Mouse (Mus musculus): ENCODE data around the gene Zfp663. TPM values are rescaled to one million over a fixed set of nuclear protein-coding genes. Genes with fewer than 3 reads are reported as not detected.
A peak's percentile ranks its signal among the peaks of the same experiment; 100 is the strongest.

The Zfp663 gene
- polyA plus RNA-seq (2012; rRNA removed): not detected in 2 replicates

- no peak for DNase-seq
- H3K27me3 ChIP-seq (ENCODE audit: control insufficient read depth, insufficient read depth, low read length): peaks cover 1% of the 10 kb centered on the region; the same call in 1 of the 2 replicates
- WGBS: 2% methylated on average over 27 of the region's 27 CpGs
- H3K4me1 ChIP-seq (ENCODE audit: control insufficient read depth, insufficient read depth, low read length): peaks cover 8% of the 10 kb centered on the region
- H3K27ac ChIP-seq (ENCODE audit: insufficient read depth, low read length): no peak within 1 kb of the TSS
- no peak within 1 kb of the TSS for H3K4me3 ChIP-seq (replicated peaks; ENCODE audit: insufficient read depth, low read depth, low read length)
- TF ChIP-seq CTCF (IDR thresholded peaks at IDR 0.05; ENCODE audit: borderline replicate concordance, insufficient read depth, low read depth, low read length) (no peak), POLR2A (IDR thresholded peaks at IDR 0.05; ENCODE audit: borderline replicate concordance, insufficient read depth, low read length) (no peak)
Measured at GRCm38 (mm10) chr2:165368496-165368895, at the start of gene Zfp663. Zfp663 (minus strand) TSS chr2:165368729.

- H3K4me1 ChIP-seq (ENCODE audit: control insufficient read depth, insufficient read depth, low read length): peaks cover 17% of the 10 kb centered on the region
- 44% methylated on average over 7 of the region's 7 CpGs for WGBS
- H3K27me3 ChIP-seq (ENCODE audit: control insufficient read depth, insufficient read depth, low read length): no peaks in the 10 kb centered on the region
- peak; percentile 61 to 63 for DNase-seq
- H3K27ac ChIP-seq (ENCODE audit: insufficient read depth, low read length): no peak overlapping the region
- TF ChIP-seq CTCF (IDR thresholded peaks at IDR 0.05; ENCODE audit: borderline replicate concordance, insufficient read depth, low read depth, low read length): no peak
- TF ChIP-seq POLR2A (IDR thresholded peaks at IDR 0.05; ENCODE audit: borderline replicate concordance, insufficient read depth, low read length): no peak
- H3K4me3 ChIP-seq (replicated peaks; ENCODE audit: insufficient read depth, low read depth, low read length): no peak overlapping the region
Measured at GRCm38 (mm10) chr2:165417291-165417690, 48.8 kb upstream of the Zfp663 start.

- Histone ChIP-seq H3K4me3 (replicated peaks; ENCODE audit: insufficient read depth, low read depth, low read length) (no peak overlapping the region), H3K4me1 (ENCODE audit: control insufficient read depth, insufficient read depth, low read length) (peaks cover 17% of the 10 kb centered on the region), H3K27me3 (ENCODE audit: control insufficient read depth, insufficient read depth, low read length) (no peaks in the 10 kb centered on the region), H3K27ac (ENCODE audit: insufficient read depth, low read length) (no peak overlapping the region)
- DNase-seq: no peak
- TF ChIP-seq POLR2A (IDR thresholded peaks at IDR 0.05; ENCODE audit: borderline replicate concordance, insufficient read depth, low read length) (no peak), CTCF (IDR thresholded peaks at IDR 0.05; ENCODE audit: borderline replicate concordance, insufficient read depth, low read depth, low read length) (no peak)
- 95% methylated on average over 6 of the region's 6 CpGs for WGBS
Measured at GRCm38 (mm10) chr2:165415795-165416194, 47.3 kb upstream of the Zfp663 start.

GRCm38 (mm10) chr2:165415141-165415721, 46.7 kb upstream of the Zfp663 start:
- no peak for DNase-seq
- peaks cover 15% of the 10 kb centered on the region for H3K4me1 ChIP-seq (ENCODE audit: control insufficient read depth, insufficient read depth, low read length)
- H3K27ac ChIP-seq (ENCODE audit: insufficient read depth, low read length): no peak overlapping the region
- TF ChIP-seq POLR2A (IDR thresholded peaks at IDR 0.05; ENCODE audit: borderline replicate concordance, insufficient read depth, low read length) (no peak), CTCF (IDR thresholded peaks at IDR 0.05; ENCODE audit: borderline replicate concordance, insufficient read depth, low read depth, low read length) (no peak)
- no peak overlapping the region for H3K4me3 ChIP-seq (replicated peaks; ENCODE audit: insufficient read depth, low read depth, low read length)
- H3K27me3 ChIP-seq (ENCODE audit: control insufficient read depth, insufficient read depth, low read length): no peaks in the 10 kb centered on the region
- WGBS: 75% methylated on average over 11 of the region's 11 CpGs

GRCm38 (mm10) chr2:165414321-165414720, 45.8 kb upstream of the Zfp663 start:
- TF ChIP-seq POLR2A (IDR thresholded peaks at IDR 0.05; ENCODE audit: borderline replicate concordance, insufficient read depth, low read length): no peak
- TF ChIP-seq CTCF (IDR thresholded peaks at IDR 0.05; ENCODE audit: borderline replicate concordance, insufficient read depth, low read depth, low read length): no peak
- no peak for DNase-seq
- Histone ChIP-seq H3K4me3 (replicated peaks; ENCODE audit: insufficient read depth, low read depth, low read length) (no peak overlapping the region), H3K27me3 (ENCODE audit: control insufficient read depth, insufficient read depth, low read length) (no peaks in the 10 kb centered on the region), H3K27ac (ENCODE audit: insufficient read depth, low read length) (no peak overlapping the region), H3K4me1 (ENCODE audit: control insufficient read depth, insufficient read depth, low read length) (peaks cover 8% of the 10 kb centered on the region)
- 79% methylated on average over 5 of the region's 5 CpGs for WGBS

GRCm38 (mm10) chr2:165413884-165414283, 45.4 kb upstream of the Zfp663 start:
- no peak overlapping the region for H3K4me3 ChIP-seq (replicated peaks; ENCODE audit: insufficient read depth, low read depth, low read length)
- 19% methylated on average over 3 of the region's 3 CpGs for WGBS
- no peak for TF ChIP-seq POLR2A (IDR thresholded peaks at IDR 0.05; ENCODE audit: borderline replicate concordance, insufficient read depth, low read length)
- TF ChIP-seq CTCF (IDR thresholded peaks at IDR 0.05; ENCODE audit: borderline replicate concordance, insufficient read depth, low read depth, low read length): no peak
- peaks cover 6% of the 10 kb centered on the region; the same call in 1 of the 2 replicates for H3K4me1 ChIP-seq (ENCODE audit: control insufficient read depth, insufficient read depth, low read length)
- H3K27ac ChIP-seq (ENCODE audit: insufficient read depth, low read length): no peak overlapping the region
- H3K27me3 ChIP-seq (ENCODE audit: control insufficient read depth, insufficient read depth, low read length): no peaks in the 10 kb centered on the region
- peak; percentile 51 to 78 for DNase-seq

- Histone ChIP-seq H3K27ac (ENCODE audit: insufficient read depth, low read length) (no peak overlapping the region), H3K27me3 (ENCODE audit: control insufficient read depth, insufficient read depth, low read length) (no peaks in the 10 kb centered on the region), H3K4me1 (ENCODE audit: control insufficient read depth, insufficient read depth, low read length) (0 out of 2 replicates have a peak, but pooled peaks cover 2% of the 10 kb centered on the region), H3K4me3 (replicated peaks; ENCODE audit: insufficient read depth, low read depth, low read length) (no peak overlapping the region)
- TF ChIP-seq POLR2A (IDR thresholded peaks at IDR 0.05; ENCODE audit: borderline replicate concordance, insufficient read depth, low read length) (no peak), CTCF (IDR thresholded peaks at IDR 0.05; ENCODE audit: borderline replicate concordance, insufficient read depth, low read depth, low read length) (peak; percentile 78)
- DNase-seq: peak; percentile 67 to 83
- WGBS: 17% methylated on average over 10 of the region's 10 CpGs
Measured at GRCm38 (mm10) chr2:165407700-165408301, 39.3 kb upstream of the Zfp663 start.

DNA sequence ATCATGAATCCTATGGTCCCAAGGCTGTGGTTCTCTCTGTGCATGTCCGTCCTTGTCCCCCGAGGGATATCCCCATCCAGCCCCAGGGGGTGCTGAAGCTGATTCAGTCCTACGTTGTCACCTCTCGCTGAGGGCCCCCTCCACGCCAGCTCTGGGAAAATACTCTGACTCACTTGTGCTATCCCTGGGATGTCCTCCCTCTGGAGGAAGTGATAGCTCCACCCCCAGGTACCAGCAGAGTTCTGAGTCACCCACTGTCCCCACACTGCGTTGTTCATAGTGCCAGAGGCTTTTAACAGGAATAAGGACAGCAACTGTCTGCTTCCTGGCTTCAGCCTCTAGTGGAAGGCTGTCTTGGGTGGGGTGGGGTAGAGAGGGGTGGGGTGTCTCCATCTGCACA, 36.8 kb upstream of the Zfp663 start:
- WGBS: 65% methylated on average over 6 of the region's 6 CpGs
- Histone ChIP-seq H3K27ac (ENCODE audit: insufficient read depth, low read length) (no peak overlapping the region), H3K27me3 (ENCODE audit: control insufficient read depth, insufficient read depth, low read length) (no peaks in the 10 kb centered on the region), H3K4me1 (ENCODE audit: control insufficient read depth, insufficient read depth, low read length) (0 out of 2 replicates have a peak, but pooled peaks cover 2% of the 10 kb centered on the region), H3K4me3 (replicated peaks; ENCODE audit: insufficient read depth, low read depth, low read length) (no peak overlapping the region)
- DNase-seq: no peak
- no peak for TF ChIP-seq POLR2A (IDR thresholded peaks at IDR 0.05; ENCODE audit: borderline replicate concordance, insufficient read depth, low read length)
- TF ChIP-seq CTCF (IDR thresholded peaks at IDR 0.05; ENCODE audit: borderline replicate concordance, insufficient read depth, low read depth, low read length): no peak
